Mouse (Mus musculus) G1E-ER4 (cell line): ENCODE results near the gene Sp2. TPM values are rescaled to one million over a fixed set of nuclear protein-coding genes. Genes with fewer than 3 reads are reported as not detected.

Source experiments
- GATA1 ChIP-seq: IDR thresholded peaks from one replicate; pipeline ENCODE4 v1.8.0; 2012; ENCODE audit warnings: low read length, inconsistent platforms
- polyA plus RNA-seq: library from polyadenylated mRNA; stranded (reverse); fragments of >175 nt; gene quantifications from 2 replicates; pipeline ENCODE4 v1.2.3, GENCODE M21; 2012

The Sp2 gene
- polyA plus RNA-seq, 1 experiment, result 55.9 TPM

GRCm38 (mm10) chr11:96937549-96938425 is 45.0 kb downstream of the Sp2 start:
- no peak for TF ChIP-seq GATA1

- TF ChIP-seq GATA1, result no peak
These were observed 46.7 kb downstream of the Sp2 start for GRCm38 (mm10) chr11:96935872-96936650.

- no peak for TF ChIP-seq GATA1
These were observed 47.8 kb downstream of the Sp2 start for GRCm38 (mm10) chr11:96934921-96935356.

GRCm38 (mm10) chr11:96933562-96934276 is 49.0 kb downstream of the Sp2 start:
- no peak for TF ChIP-seq GATA1

- TF ChIP-seq GATA1, result no peak
These were observed 51.3 kb downstream of the Sp2 start for GRCm38 (mm10) chr11:96931327-96932062.

GRCm38 (mm10) chr11:96929766-96930331 is 52.9 kb downstream of the Sp2 start:
- TF ChIP-seq GATA1, result no peak

- TF ChIP-seq GATA1, result no peak
These were observed 53.5 kb downstream of the Sp2 start for GRCm38 (mm10) chr11:96929096-96929765.

- no peak for TF ChIP-seq GATA1
These were observed 54.1 kb downstream of the Sp2 start for GRCm38 (mm10) chr11:96928691-96929090.

- no peak for TF ChIP-seq GATA1
These were observed 54.7 kb downstream of the Sp2 start, which contains the start of gene Prr15l for GRCm38 (mm10) chr11:96928088-96928487. TSS of gene Prr15l (plus strand) at chr11:96928104.

GRCm38 (mm10) chr11:96926587-96926986 is 56.2 kb downstream of the Sp2 start:
- peak; percentile 18 for TF ChIP-seq GATA1

GRCm38 (mm10) chr11:96925469-96926148 is 57.1 kb downstream of the Sp2 start:
- TF ChIP-seq GATA1, result no peak

GRCm38 (mm10) chr11:96924861-96925260 is 57.9 kb downstream of the Sp2 start:
- no peak for TF ChIP-seq GATA1

- TF ChIP-seq GATA1, result no peak
These were observed 63.8 kb downstream of the Sp2 start for GRCm38 (mm10) chr11:96919003-96919402.

- TF ChIP-seq GATA1, result no peak
These were observed 65.3 kb downstream of the Sp2 start for GRCm38 (mm10) chr11:96917415-96917814.
